Mouse (Mus musculus) mouse embryonic stem cell (cell line): ENCODE data around the gene Sik1.

Experiments
- in situ Hi-C, 2 experiments: fragments of 300-500 bp; cut with MboI; formaldehyde crosslinking; loops; 1 replicate in 1 of 2; 3 replicates in 1 of 2; pipeline ENCODE4 v1.14.3; 2019 to 2020; ENCODE audit warnings: low sequenced_read_pairs in 2 of 2, low pct_unique_long_range_greater_than_20kb in 1 of 2, mixed read lengths in 1 of 2; ENCODE audit not compliant: unreplicated experiment in 1 of 2

Sik1 gene

GRCm38 (mm10) chr17:31861661-31862060 lies 6.1 kb upstream of the Sik1 start:
- in situ Hi-C loops = no loop called here

- in situ Hi-C loops = no loop called here
Measured at GRCm38 (mm10) chr17:31860856-31861255, 5.3 kb upstream of the Sik1 start.

GRCm38 (mm10) chr17:31859367-31859766 lies 3.8 kb upstream of the Sik1 start:
- in situ Hi-C loops = loop anchor here (10.0 kb wide), 2 partner anchors 55 to 165 kb away; no protein-coding TSS in a partner anchor

GRCm38 (mm10) chr17:31858786-31859185 lies 3.2 kb upstream of the Sik1 start:
- in situ Hi-C loops = loop anchor here (10.0 kb wide), 2 partner anchors 54 to 164 kb away; no protein-coding TSS in a partner anchor

- in situ Hi-C loops = loop anchor here (10.0 kb wide), 2 partner anchors 53 to 163 kb away; no protein-coding TSS in a partner anchor
Measured at GRCm38 (mm10) chr17:31857903-31858426, 2.4 kb upstream of the Sik1 start.

GRCm38 (mm10) chr17:31857251-31857650 lies 1.6 kb upstream of the Sik1 start:
- in situ Hi-C loops = loop anchor here (10.0 kb wide), 2 partner anchors 52 to 162 kb away; no protein-coding TSS in a partner anchor

GRCm38 (mm10) chr17:31856519-31857160 lies 1.0 kb upstream of the Sik1 start:
- in situ Hi-C loops = loop anchor here (10.0 kb wide), 2 partner anchors 52 to 162 kb away; no protein-coding TSS in a partner anchor

- in situ Hi-C loops = loop anchor here (10.0 kb wide), 2 partner anchors 50 to 160 kb away; no protein-coding TSS in a partner anchor
Measured at GRCm38 (mm10) chr17:31854770-31855596, 621 bp downstream of the Sik1 start.

GRCm38 (mm10) chr17:31853448-31854188 lies 2.0 kb downstream of the Sik1 start:
- in situ Hi-C loops = loop anchor here (10.0 kb wide), 2 partner anchors 49 to 159 kb away; no protein-coding TSS in a partner anchor

- in situ Hi-C loops = loop anchor here (10.0 kb wide), 2 partner anchors 48 to 158 kb away; no protein-coding TSS in a partner anchor
Measured at GRCm38 (mm10) chr17:31852782-31853447, 2.7 kb downstream of the Sik1 start.

GRCm38 (mm10) chr17:31851816-31852476 lies 3.7 kb downstream of the Sik1 start:
- in situ Hi-C loops = loop anchor here (10.0 kb wide), 2 partner anchors 47 to 157 kb away; no protein-coding TSS in a partner anchor

- in situ Hi-C loops = loop anchor here (10.0 kb wide), 2 partner anchors 46 to 156 kb away; no protein-coding TSS in a partner anchor
Measured at GRCm38 (mm10) chr17:31850457-31850980, 5.1 kb downstream of the Sik1 start.

GRCm38 (mm10) chr17:31846970-31847369 lies 8.6 kb downstream of the Sik1 start:
- in situ Hi-C loops = loop anchor here in 1 of 2 experiments (5.0 kb wide), 1 partner anchor 65 kb away; no protein-coding TSS in a partner anchor

GRCm38 (mm10) chr17:31846352-31846751 lies 9.3 kb downstream of the Sik1 start:
- in situ Hi-C loops = loop anchor here in 1 of 2 experiments (5.0 kb wide), 1 partner anchor 64 kb away; no protein-coding TSS in a partner anchor

GRCm38 (mm10) chr17:31843891-31844290 lies 11.7 kb downstream of the Sik1 start:
- in situ Hi-C loops = no loop called here

GRCm38 (mm10) chr17:31842930-31843822 lies 12.4 kb downstream of the Sik1 start:
- in situ Hi-C loops = no loop called here
